Mouse (Mus musculus) midbrain, embryonic 16.5 days (tissue): ENCODE results near the gene Pcyox1. TPM values are rescaled to one million over a fixed set of nuclear protein-coding genes. Genes with fewer than 3 reads are reported as not detected.

Experiments
- ATAC-seq: fragments of 200-750 bp; cut with Nextera tagmentation; 2 replicates; pipeline ENCODE4 v1.8.0; 2017; ENCODE audit warnings: moderate TSS enrichment
- H3K27ac ChIP-seq: fragments of 300-500 bp; sonication (generic); 2 replicates; pipeline ENCODE4 v1.5.1; 2014; ENCODE audit warnings: mild to moderate bottlenecking, low read length, mixed read lengths
- H3K27me3 ChIP-seq: fragments of 300-500 bp; sonication (generic); 2 replicates; pipeline ENCODE4 v1.6.1; 2014; ENCODE audit warnings: low read depth, low read length, mixed read lengths; ENCODE audit not compliant: control insufficient read depth, insufficient read depth
- H3K36me3 ChIP-seq: fragments of 300-500 bp; sonication (generic); 2 replicates; pipeline ENCODE4 v1.6.1; 2014; ENCODE audit warnings: mild to moderate bottlenecking, low read length, moderate library complexity, mixed read lengths; ENCODE audit not compliant: control insufficient read depth, insufficient read depth
- H3K4me1 ChIP-seq: fragments of 300-500 bp; sonication (generic); 2 replicates; pipeline ENCODE4 v1.6.1; 2014; ENCODE audit warnings: mild to moderate bottlenecking, low read length, mixed read lengths; ENCODE audit not compliant: control insufficient read depth, insufficient read depth
- H3K4me2 ChIP-seq: fragments of 300-500 bp; sonication (generic); 2 replicates; pipeline ENCODE4 v1.6.1; 2014; ENCODE audit warnings: mild to moderate bottlenecking, low read length, mixed read lengths
- H3K4me3 ChIP-seq: fragments of 300-500 bp; sonication (generic); 2 replicates; pipeline ENCODE4 v1.5.1; 2014; ENCODE audit warnings: low read depth, mild to moderate bottlenecking, low read length, moderate library complexity, mixed read lengths
- H3K9ac ChIP-seq: fragments of 300-500 bp; sonication (generic); 2 replicates; pipeline ENCODE4 v1.6.1; 2014; ENCODE audit warnings: low read depth, low read length, mixed read lengths
- H3K9me3 ChIP-seq: fragments of 300-500 bp; sonication (generic); replicated peaks from 2 replicates; pipeline ENCODE4 v1.6.1; 2014; ENCODE audit warnings: mild to moderate bottlenecking, low read length, mixed read lengths; ENCODE audit not compliant: control insufficient read depth, poor library complexity, severe bottlenecking
- WGBS: fragments of 180-500 bp; shearing (Covaris S2); extraction: QIAGEN DNeasy Blood & Tissue Kit; methylation state at CpG from one replicate; pipeline ENCODE4 v1.1.7; 2014; 5-methylcytosine and 5-hydroxymethylcytosine counted together
- polyA plus RNA-seq: library from polyadenylated mRNA; unstranded; fragments of >200 nt; fragmentation: Nextera tagmentation; extraction: Ambion mirVana; gene quantifications from 2 replicates; pipeline ENCODE4 v1.2.1, GENCODE M21; 2015

Pcyox1 gene
- polyA plus RNA-seq, 1 experiment from 2014 or later: 93.6 TPM

- 93% methylated on average over 3 of the region's 3 CpGs for WGBS
These were observed 18.6 kb downstream of the Pcyox1 start for GRCm38 (mm10) chr6:86378341-86378740.

GRCm38 (mm10) chr6:86373556-86373955, 23.4 kb downstream of the Pcyox1 start:
- no peak overlapping the region for H3K4me3 ChIP-seq
- H3K4me1 ChIP-seq: peaks cover 20% of the 10 kb centered on the region
- ATAC-seq: no peak
- peaks cover 12% of the 10 kb centered on the region for H3K36me3 ChIP-seq
- no peaks in the 10 kb centered on the region for H3K27me3 ChIP-seq
- 92% methylated on average over 6 of the region's 6 CpGs for WGBS
- no peak overlapping the region for H3K9ac ChIP-seq
- H3K4me2 ChIP-seq: no peak overlapping the region
- no peak overlapping the region for H3K27ac ChIP-seq
- no peaks in the 10 kb centered on the region for H3K9me3 ChIP-seq

More at GRCm38 (mm10) chr6:86378341-86378740, 18.6 kb downstream of the Pcyox1 start:
- Histone ChIP-seq H3K27me3 (no peaks in the 10 kb centered on the region), H3K9ac (no peak overlapping the region), H3K4me2 (no peak overlapping the region), H3K4me3 (no peak overlapping the region), H3K4me1 (0 out of 2 replicates have a peak, but pooled peaks cover under 1% of the 10 kb centered on the region), H3K27ac (no peak overlapping the region), H3K36me3 (peaks cover 23% of the 10 kb centered on the region), H3K9me3 (no peaks in the 10 kb centered on the region)
- no peak for ATAC-seq

- peak overlapping the region; percentile 89 for H3K4me3 ChIP-seq
- no peaks in the 10 kb centered on the region for H3K36me3 ChIP-seq
- peak overlapping the region; percentile 98 for H3K4me2 ChIP-seq
- ATAC-seq: no peak
- H3K27me3 ChIP-seq: no peaks in the 10 kb centered on the region
- WGBS: 4% methylated on average over 12 of the region's 12 CpGs
- no peaks in the 10 kb centered on the region for H3K9me3 ChIP-seq
- H3K9ac ChIP-seq: peak overlapping the region; percentile 87
- peaks cover 22% of the 10 kb centered on the region for H3K4me1 ChIP-seq
- H3K27ac ChIP-seq: no peak overlapping the region; the same call in 1 of the 2 replicates
These were observed 24.9 kb downstream of the Pcyox1 start for GRCm38 (mm10) chr6:86371950-86372516.

DNA sequence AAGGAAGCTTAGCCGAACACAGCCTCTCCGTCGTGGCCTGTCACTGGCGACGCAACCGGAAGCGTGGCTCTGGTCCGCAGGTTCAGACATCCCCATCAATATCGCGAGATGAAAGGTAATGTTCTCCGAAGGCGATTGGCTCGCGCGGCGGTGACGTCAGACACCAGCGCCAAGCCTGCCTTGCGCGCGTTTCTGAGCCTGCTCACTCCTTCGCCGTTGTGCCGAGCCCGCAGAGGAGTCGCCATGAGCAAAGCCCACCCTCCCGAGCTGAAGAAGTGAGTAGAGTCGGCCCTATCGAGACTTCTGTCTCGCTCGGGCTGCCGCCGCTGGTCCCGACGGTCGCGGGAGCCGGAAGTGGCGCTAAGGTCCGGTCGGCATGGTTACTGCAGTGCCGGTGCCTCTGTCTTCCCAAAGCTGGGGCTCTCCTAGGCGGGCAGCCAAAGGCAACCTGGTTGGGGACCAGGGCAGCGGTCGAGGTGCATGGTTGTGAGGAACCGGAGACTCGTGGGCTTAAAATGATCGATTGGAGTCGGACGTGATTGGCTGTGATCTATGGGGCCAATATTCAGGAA, 25.5 kb downstream of the Pcyox1 start:
- Histone ChIP-seq H3K4me1 (peaks cover 28% of the 10 kb centered on the region), H3K27ac (peak overlapping the region; percentile 91), H3K4me2 (peak overlapping the region; percentile 98), H3K9ac (peak overlapping the region; percentile 87), H3K4me3 (peak overlapping the region; percentile 89), H3K27me3 (no peaks in the 10 kb centered on the region), H3K9me3 (no peaks in the 10 kb centered on the region), H3K36me3 (no peaks in the 10 kb centered on the region)
- ATAC-seq: peak; percentile 97
- WGBS: under 1% methylated on average over 50 of the region's 50 CpGs

- peak; percentile 3; the same call in 1 of the 2 replicates for ATAC-seq
- Histone ChIP-seq H3K4me2 (peak within 1 kb of the TSS; percentile 98), H3K27me3 (no peaks in the 10 kb centered on the region), H3K36me3 (no peaks in the 10 kb centered on the region), H3K9me3 (no peaks in the 10 kb centered on the region), H3K9ac (peak within 1 kb of the TSS; percentile 87), H3K4me3 (peak within 1 kb of the TSS; percentile 89), H3K4me1 (peaks cover 32% of the 10 kb centered on the region), H3K27ac (peak within 1 kb of the TSS; percentile 91)
- 11% methylated on average over 15 of the region's 15 CpGs for WGBS
These were observed 26.1 kb downstream of the Pcyox1 start, which contains the start of gene Snrpg for GRCm38 (mm10) chr6:86370764-86371339. Gene Snrpg (plus strand): TSS chr6:86371304.

GRCm38 (mm10) chr6:86370093-86370713, 26.8 kb downstream of the Pcyox1 start:
- Histone ChIP-seq H3K9me3 (no peaks in the 10 kb centered on the region), H3K4me2 (peak overlapping the region; percentile 63), H3K9ac (peak overlapping the region; percentile 63), H3K36me3 (no peaks in the 10 kb centered on the region), H3K4me1 (peaks cover 32% of the 10 kb centered on the region), H3K27ac (peak overlapping the region; percentile 91), H3K27me3 (no peaks in the 10 kb centered on the region), H3K4me3 (peak overlapping the region; percentile 89; the same call in 1 of the 2 replicates)
- no peak for ATAC-seq
- WGBS: 62% methylated on average over 3 of the region's 3 CpGs

- no peaks in the 10 kb centered on the region for H3K9me3 ChIP-seq
These were observed 28.5 kb downstream of the Pcyox1 start for GRCm38 (mm10) chr6:86368479-86368878.

GRCm38 (mm10) chr6:86366853-86367249, 30.1 kb downstream of the Pcyox1 start:
- Histone ChIP-seq H3K27me3 (no peaks in the 10 kb centered on the region), H3K4me3 (peak overlapping the region; percentile 69), H3K4me2 (peak overlapping the region; percentile 95), H3K9ac (peak overlapping the region; percentile 84; the same call in 1 of the 2 replicates), H3K4me1 (peaks cover 18% of the 10 kb centered on the region), H3K9me3 (no peaks in the 10 kb centered on the region), H3K27ac (peak overlapping the region; percentile 89; the same call in 1 of the 2 replicates), H3K36me3 (no peaks in the 10 kb centered on the region)
- whole genome bisulfite sequencing: 69% methylated on average over 2 of the region's 2 CpGs
- no peak for ATAC-seq

More at GRCm38 (mm10) chr6:86368479-86368878, 28.5 kb downstream of the Pcyox1 start:
- Histone ChIP-seq H3K27me3 (no peaks in the 10 kb centered on the region), H3K27ac (no peak overlapping the region), H3K9ac (no peak overlapping the region), H3K4me1 (peaks cover 32% of the 10 kb centered on the region), H3K4me2 (no peak overlapping the region), H3K36me3 (no peaks in the 10 kb centered on the region), H3K4me3 (no peak overlapping the region)
- 88% methylated on average over 5 of the region's 5 CpGs for WGBS
- no peak for ATAC-seq
